Mouse (Mus musculus): Measurements from ENCODE around the gene Duoxa2. TPM values are rescaled to one million over a fixed set of nuclear protein-coding genes. Genes with fewer than 3 reads are reported as not detected.
"Not testable (repeated sequence)": the region's sequence is repeated elsewhere in the genome, so short reads cannot be mapped to it uniquely, and the experiment has no call there.

Duoxa2 gene
- polyA plus RNA-seq, 1 experiment from 2014 or later, result not detected

GRCm38 (mm10) chr2:122337291-122337690 lies 38.6 kb downstream of the Duoxa2 start:
- WGBS (ENCODE audit: insufficient replicate concordance), result 49% methylated on average over 21 of the region's 21 CpGs
- peaks cover 4% of the 10 kb centered on the region; the same call in 1 of the 2 replicates for H3K27me3 ChIP-seq (ENCODE audit: control insufficient read depth, insufficient read depth, low read length)
- H3K9me3 ChIP-seq (replicated peaks; ENCODE audit: control insufficient read depth, low read length), result no peaks in the 10 kb centered on the region
- H3K4me3 ChIP-seq (ENCODE audit: low read depth, low read length), result no peak overlapping the region
- no peak overlapping the region for H3K9ac ChIP-seq (ENCODE audit: low read depth, low read length)
- H3K4me1 ChIP-seq (ENCODE audit: control insufficient read depth, insufficient read depth, low read length), result 0 out of 2 replicates have a peak, but pooled peaks cover 6% of the 10 kb centered on the region
- ATAC-seq (replicated peaks; ENCODE audit: insufficient number of reproducible peaks, low FRiP score, low TSS enrichment), result no peak
- peak overlapping the region; percentile 37 for H3K4me2 ChIP-seq
- no peaks in the 10 kb centered on the region for H3K36me3 ChIP-seq (ENCODE audit: control insufficient read depth, insufficient read depth, low read length)
- H3K27ac ChIP-seq (ENCODE audit: low read depth, low read length), result no peak overlapping the region

GRCm38 (mm10) chr2:122345106-122345893 lies 46.6 kb downstream of the Duoxa2 start:
- Histone ChIP-seq H3K9me3 (replicated peaks; ENCODE audit: control insufficient read depth, low read length) (no peaks in the 10 kb centered on the region), H3K27me3 (ENCODE audit: control insufficient read depth, insufficient read depth, low read length) (0 out of 2 replicates have a peak, but pooled peaks cover 3% of the 10 kb centered on the region), H3K27ac (ENCODE audit: low read depth, low read length) (no peak overlapping the region), H3K4me3 (ENCODE audit: low read depth, low read length) (no peak overlapping the region), H3K36me3 (ENCODE audit: control insufficient read depth, insufficient read depth, low read length) (no peaks in the 10 kb centered on the region), H3K4me1 (ENCODE audit: control insufficient read depth, insufficient read depth, low read length) (peaks cover 16% of the 10 kb centered on the region), H3K4me2 (no peak overlapping the region), H3K9ac (ENCODE audit: low read depth, low read length) (no peak overlapping the region)
- ATAC-seq (replicated peaks; ENCODE audit: insufficient number of reproducible peaks, low FRiP score, low TSS enrichment), result no peak
- 79% methylated on average over 6 of the region's 6 CpGs for WGBS (ENCODE audit: insufficient replicate concordance)

- not testable (repeated sequence) for H3K4me3 ChIP-seq (ENCODE audit: low read depth, low read length); H3K4me2 ChIP-seq; H3K36me3 ChIP-seq (ENCODE audit: control insufficient read depth, insufficient read depth, low read length); H3K27ac ChIP-seq (ENCODE audit: low read depth, low read length); H3K9me3 ChIP-seq (replicated peaks; ENCODE audit: control insufficient read depth, low read length); H3K9ac ChIP-seq (ENCODE audit: low read depth, low read length); ATAC-seq (replicated peaks; ENCODE audit: insufficient number of reproducible peaks, low FRiP score, low TSS enrichment); H3K27me3 ChIP-seq (ENCODE audit: control insufficient read depth, insufficient read depth, low read length)
- 81% methylated on average over 6 of the region's 6 CpGs for WGBS (ENCODE audit: insufficient replicate concordance)
- peaks cover 16% of the 10 kb centered on the region for H3K4me1 ChIP-seq (ENCODE audit: control insufficient read depth, insufficient read depth, low read length)
Measured at GRCm38 (mm10) chr2:122346164-122346563, 47.5 kb downstream of the Duoxa2 start.

- no peak for ATAC-seq (replicated peaks; ENCODE audit: insufficient number of reproducible peaks, low FRiP score, low TSS enrichment)
- Histone ChIP-seq H3K27me3 (ENCODE audit: control insufficient read depth, insufficient read depth, low read length) (0 out of 2 replicates have a peak, but pooled peaks cover 3% of the 10 kb centered on the region), H3K9me3 (replicated peaks; ENCODE audit: control insufficient read depth, low read length) (no peaks in the 10 kb centered on the region), H3K4me1 (ENCODE audit: control insufficient read depth, insufficient read depth, low read length) (peaks cover 16% of the 10 kb centered on the region), H3K9ac (ENCODE audit: low read depth, low read length) (no peak overlapping the region), H3K4me2 (no peak overlapping the region), H3K27ac (ENCODE audit: low read depth, low read length) (no peak overlapping the region), H3K36me3 (ENCODE audit: control insufficient read depth, insufficient read depth, low read length) (no peaks in the 10 kb centered on the region), H3K4me3 (ENCODE audit: low read depth, low read length) (no peak overlapping the region)
- 83% methylated on average over 3 of the region's 3 CpGs for WGBS (ENCODE audit: insufficient replicate concordance)
Measured at GRCm38 (mm10) chr2:122347257-122347656, 48.6 kb downstream of the Duoxa2 start.

GRCm38 (mm10) chr2:122348531-122349131 lies 49.9 kb downstream of the Duoxa2 start:
- Histone ChIP-seq H3K4me1 (ENCODE audit: control insufficient read depth, insufficient read depth, low read length) (peaks cover 18% of the 10 kb centered on the region), H3K4me2 (peak overlapping the region; percentile 86), H3K27me3 (ENCODE audit: control insufficient read depth, insufficient read depth, low read length) (0 out of 2 replicates have a peak, but pooled peaks cover 3% of the 10 kb centered on the region), H3K27ac (ENCODE audit: low read depth, low read length) (peak overlapping the region; percentile 95), H3K9me3 (replicated peaks; ENCODE audit: control insufficient read depth, low read length) (no peaks in the 10 kb centered on the region), H3K9ac (ENCODE audit: low read depth, low read length) (peak overlapping the region; percentile 84), H3K36me3 (ENCODE audit: control insufficient read depth, insufficient read depth, low read length) (no peaks in the 10 kb centered on the region), H3K4me3 (ENCODE audit: low read depth, low read length) (peak overlapping the region; percentile 64)
- WGBS (ENCODE audit: insufficient replicate concordance), result under 1% methylated on average over 58 of the region's 63 CpGs
- ATAC-seq (replicated peaks; ENCODE audit: insufficient number of reproducible peaks, low FRiP score, low TSS enrichment), result peak; percentile 87

- peak overlapping the region; percentile 86 for H3K4me2 ChIP-seq
- H3K4me3 ChIP-seq (ENCODE audit: low read depth, low read length), result peak overlapping the region; percentile 64
- 0 out of 2 replicates have a peak, but pooled peaks cover under 1% of the 10 kb centered on the region for H3K27me3 ChIP-seq (ENCODE audit: control insufficient read depth, insufficient read depth, low read length)
- peak overlapping the region; percentile 84 for H3K9ac ChIP-seq (ENCODE audit: low read depth, low read length)
- peak; percentile 43 for ATAC-seq (replicated peaks; ENCODE audit: insufficient number of reproducible peaks, low FRiP score, low TSS enrichment)
- H3K36me3 ChIP-seq (ENCODE audit: control insufficient read depth, insufficient read depth, low read length), result no peaks in the 10 kb centered on the region
- H3K4me1 ChIP-seq (ENCODE audit: control insufficient read depth, insufficient read depth, low read length), result peaks cover 23% of the 10 kb centered on the region
- 7% methylated on average over 14 of the region's 14 CpGs for WGBS (ENCODE audit: insufficient replicate concordance)
- peak overlapping the region; percentile 95 for H3K27ac ChIP-seq (ENCODE audit: low read depth, low read length)
- H3K9me3 ChIP-seq (replicated peaks; ENCODE audit: control insufficient read depth, low read length), result no peaks in the 10 kb centered on the region
Measured at GRCm38 (mm10) chr2:122349136-122349785, 50.6 kb downstream of the Duoxa2 start.

- ATAC-seq (replicated peaks; ENCODE audit: insufficient number of reproducible peaks, low FRiP score, low TSS enrichment), result no peak
- H3K9me3 ChIP-seq (replicated peaks; ENCODE audit: control insufficient read depth, low read length), result no peaks in the 10 kb centered on the region
- no peak overlapping the region for H3K27ac ChIP-seq (ENCODE audit: low read depth, low read length)
- no peak overlapping the region for H3K4me3 ChIP-seq (ENCODE audit: low read depth, low read length)
- H3K27me3 ChIP-seq (ENCODE audit: control insufficient read depth, insufficient read depth, low read length), result no peaks in the 10 kb centered on the region
- H3K9ac ChIP-seq (ENCODE audit: low read depth, low read length), result no peak overlapping the region
- H3K4me2 ChIP-seq, result no peak overlapping the region
- H3K4me1 ChIP-seq (ENCODE audit: control insufficient read depth, insufficient read depth, low read length), result peaks cover 23% of the 10 kb centered on the region
- no peaks in the 10 kb centered on the region for H3K36me3 ChIP-seq (ENCODE audit: control insufficient read depth, insufficient read depth, low read length)
- 74% methylated on average over 5 of the region's 5 CpGs for WGBS (ENCODE audit: insufficient replicate concordance)
Measured at GRCm38 (mm10) chr2:122351156-122351930, 52.6 kb downstream of the Duoxa2 start.

- Histone ChIP-seq H3K36me3 (ENCODE audit: control insufficient read depth, insufficient read depth, low read length) (no peaks in the 10 kb centered on the region), H3K27ac (ENCODE audit: low read depth, low read length) (no peak overlapping the region), H3K9me3 (replicated peaks; ENCODE audit: control insufficient read depth, low read length) (no peaks in the 10 kb centered on the region), H3K4me3 (ENCODE audit: low read depth, low read length) (no peak overlapping the region), H3K4me1 (ENCODE audit: control insufficient read depth, insufficient read depth, low read length) (peaks cover 23% of the 10 kb centered on the region), H3K27me3 (ENCODE audit: control insufficient read depth, insufficient read depth, low read length) (no peaks in the 10 kb centered on the region), H3K9ac (ENCODE audit: low read depth, low read length) (no peak overlapping the region), H3K4me2 (no peak overlapping the region)
- no peak for ATAC-seq (replicated peaks; ENCODE audit: insufficient number of reproducible peaks, low FRiP score, low TSS enrichment)
- WGBS (ENCODE audit: insufficient replicate concordance), result 78% methylated on average over 4 of the region's 4 CpGs
Measured at GRCm38 (mm10) chr2:122351931-122352329, 53.2 kb downstream of the Duoxa2 start.
